Mouse (Mus musculus): ENCODE measurements around the gene Bicdl1.

Bicdl1 gene

DNA sequence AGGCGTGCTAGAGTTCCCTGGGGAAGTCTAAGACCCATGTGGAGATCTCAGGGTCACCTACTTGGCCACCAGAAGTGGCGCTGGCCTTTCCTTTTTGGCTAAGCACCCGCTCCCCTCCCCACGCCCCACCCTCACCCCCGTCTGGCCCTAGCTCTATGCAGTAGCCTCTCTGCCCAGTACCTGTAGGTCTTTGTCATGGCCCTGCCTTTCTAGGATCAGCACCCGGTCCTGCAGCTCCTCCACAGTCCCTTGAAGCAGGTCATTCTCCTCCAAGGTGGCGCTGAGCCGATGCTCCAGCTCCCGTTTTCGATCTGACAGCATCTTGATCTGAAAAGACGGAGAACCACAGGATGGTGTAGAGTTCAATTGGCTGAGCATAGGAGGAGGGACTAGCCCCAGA is 61.4 kb downstream of the Bicdl1 start:
- no peak for DNase-seq (ENCODE audit: low read depth in 1 of 2, low spot score in 2 of 2)

DNA sequence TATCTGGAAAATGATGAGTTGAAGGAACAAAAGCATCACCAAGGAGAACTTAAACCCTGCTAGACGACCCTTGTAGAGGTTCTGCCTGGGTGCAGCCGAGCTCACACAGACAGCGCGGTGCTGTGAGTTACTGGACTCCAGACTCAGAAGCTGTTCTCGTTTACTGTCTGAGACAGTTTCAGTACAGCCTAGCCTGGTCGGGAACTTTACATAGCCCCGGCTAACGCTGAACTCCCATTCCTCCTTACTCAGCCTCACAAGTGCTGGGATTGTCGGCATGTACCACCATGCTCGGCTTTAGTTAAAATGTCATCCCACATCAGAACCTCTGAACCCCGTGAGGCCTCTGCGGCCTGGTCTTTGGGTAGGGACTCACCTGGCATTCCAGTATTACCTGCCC is 62.4 kb downstream of the Bicdl1 start:
- no peak for DNase-seq (ENCODE audit: low read depth in 1 of 2, low spot score in 2 of 2)

DNA sequence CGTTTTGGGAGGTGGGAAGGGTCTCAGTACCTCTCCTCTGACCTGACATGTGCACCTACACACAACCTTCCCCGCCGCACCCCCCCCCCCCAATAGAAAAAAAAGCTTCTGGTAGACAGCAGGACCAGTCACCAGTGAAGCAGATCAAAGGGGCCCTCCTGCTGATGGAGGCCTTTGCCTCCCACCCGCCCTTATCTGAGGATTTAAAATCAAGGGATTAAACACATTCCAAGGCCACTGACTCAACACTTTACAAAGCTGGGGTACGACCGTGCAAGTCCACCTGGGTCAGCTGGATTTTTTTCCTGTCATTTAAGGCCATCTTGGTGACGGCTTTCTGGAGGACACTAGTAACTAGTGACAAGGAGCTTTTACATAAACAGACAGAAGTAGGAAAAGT is 63.5 kb downstream of the Bicdl1 start:
- DNase-seq (ENCODE audit: low read depth in 1 of 2, low spot score in 2 of 2) = no peak

DNA sequence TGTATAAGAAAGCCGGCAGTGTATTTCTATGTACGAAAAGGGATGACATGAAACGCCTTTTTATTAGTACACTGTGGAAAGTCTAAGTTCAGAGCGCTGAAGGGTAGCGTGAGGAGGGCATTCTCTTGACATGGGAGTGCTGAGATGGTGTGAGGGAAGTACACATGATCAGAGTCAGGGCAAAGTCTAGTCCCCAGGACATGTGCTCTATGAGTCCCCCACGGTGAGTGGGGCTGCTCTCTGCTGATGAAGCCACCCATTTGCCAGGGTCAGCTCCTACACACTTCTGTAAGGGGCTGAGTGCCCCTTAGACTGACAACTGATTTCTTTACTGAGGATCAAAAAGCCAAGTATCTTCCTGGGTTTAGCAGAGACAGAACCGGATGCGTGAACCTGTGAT is 64.2 kb downstream of the Bicdl1 start:
- DNase-seq (ENCODE audit: low read depth in 1 of 2, low spot score in 2 of 2) = no peak

DNA sequence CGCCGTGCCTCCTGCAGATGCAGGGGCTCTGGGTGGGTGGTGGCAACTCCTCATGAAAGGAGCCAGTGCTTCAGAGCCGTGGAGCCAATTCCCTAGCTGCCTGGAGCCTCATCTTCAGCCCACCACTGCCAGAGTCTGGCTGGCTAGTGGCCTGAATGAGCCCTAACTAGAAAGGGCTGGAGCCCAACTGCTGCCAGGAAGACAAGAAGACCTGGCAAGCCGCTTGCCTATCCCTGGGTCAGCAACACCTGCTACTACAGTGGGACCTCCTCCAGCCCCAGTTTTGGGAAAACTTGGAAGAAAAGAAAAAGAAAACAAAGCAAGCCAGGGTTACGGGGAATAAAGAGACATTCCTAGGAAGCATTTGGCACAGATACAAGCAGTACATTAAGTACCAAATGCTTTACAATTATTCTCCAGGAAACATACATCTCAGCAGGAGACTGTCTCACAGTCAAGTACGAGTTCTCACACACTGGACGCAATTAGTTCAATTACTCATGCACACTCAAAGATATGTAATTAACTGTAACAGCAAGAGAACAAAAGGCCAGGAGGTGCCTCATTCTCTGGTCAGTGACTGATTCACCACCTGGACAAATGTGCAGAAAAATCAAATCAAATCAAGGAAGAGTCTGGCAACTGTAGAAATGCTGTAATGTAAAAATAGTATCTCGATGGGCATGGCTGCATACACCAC is 64.9 kb downstream of the Bicdl1 start:
- DNase-seq (ENCODE audit: low read depth in 1 of 2, low spot score in 2 of 2) = no peak

DNA sequence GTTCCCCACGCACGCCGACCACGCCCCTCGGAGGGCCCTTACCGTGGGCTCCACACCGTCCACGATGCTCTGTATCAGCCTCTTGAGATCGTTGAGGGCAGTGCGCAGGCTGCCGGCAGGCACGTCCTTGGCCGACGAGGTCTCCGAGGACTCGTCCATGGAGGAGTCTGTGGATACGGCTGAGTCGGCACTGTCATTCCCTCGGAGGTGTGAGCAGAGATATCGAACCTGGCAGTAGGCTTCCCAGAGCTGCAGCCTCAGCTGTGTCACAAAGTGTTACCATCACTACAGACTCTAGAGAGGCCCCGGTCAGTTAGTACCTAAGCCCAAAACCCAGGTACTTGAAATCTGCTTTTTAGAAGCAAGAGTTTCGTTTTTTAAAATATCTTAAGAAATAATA is 68.8 kb downstream of the Bicdl1 start:
- DNase-seq (ENCODE audit: low read depth in 1 of 2, low spot score in 2 of 2) = no peak

DNA sequence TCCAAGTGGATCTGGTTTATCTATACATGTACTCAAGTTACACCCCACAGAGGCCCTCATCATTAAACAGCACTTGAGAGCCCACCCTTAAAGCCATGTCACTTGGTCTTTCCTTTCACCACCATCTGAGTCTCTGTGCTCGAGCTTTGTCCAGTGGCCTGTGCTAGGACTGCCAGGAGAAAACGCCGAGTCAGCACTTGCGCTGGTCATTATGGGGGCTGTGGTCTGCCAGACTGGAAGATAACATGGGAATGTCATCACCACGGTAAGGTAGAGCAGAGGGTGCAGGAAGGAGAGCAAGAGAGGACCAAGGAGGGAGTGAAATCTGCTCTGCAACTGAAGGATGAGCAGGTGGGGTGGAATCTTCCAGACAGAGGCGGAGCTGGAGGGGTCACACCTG is 73.1 kb downstream of the Bicdl1 start:
- DNase-seq (ENCODE audit: low read depth in 1 of 2, low spot score in 2 of 2) = no peak

DNA sequence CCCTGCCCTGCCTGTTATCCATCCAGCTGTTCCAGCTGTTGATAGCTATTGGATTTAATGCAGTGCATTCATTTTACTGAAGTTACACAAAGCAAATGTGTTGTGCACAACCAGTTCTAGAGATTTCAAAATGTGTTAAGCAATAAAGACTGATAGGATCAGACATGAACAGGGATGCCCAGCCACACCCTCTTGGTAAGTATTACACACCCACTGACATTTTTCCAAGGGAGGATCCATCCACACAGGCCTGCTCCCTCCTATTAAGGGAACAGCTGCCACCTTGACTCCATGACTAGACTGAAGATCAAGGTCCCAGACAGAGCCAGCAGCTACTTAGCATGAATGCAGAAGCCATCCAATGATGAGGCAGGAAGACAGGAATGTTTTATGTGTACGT is 74.2 kb downstream of the Bicdl1 start:
- DNase-seq (ENCODE audit: low read depth in 1 of 2, low spot score in 2 of 2) = no peak

DNA sequence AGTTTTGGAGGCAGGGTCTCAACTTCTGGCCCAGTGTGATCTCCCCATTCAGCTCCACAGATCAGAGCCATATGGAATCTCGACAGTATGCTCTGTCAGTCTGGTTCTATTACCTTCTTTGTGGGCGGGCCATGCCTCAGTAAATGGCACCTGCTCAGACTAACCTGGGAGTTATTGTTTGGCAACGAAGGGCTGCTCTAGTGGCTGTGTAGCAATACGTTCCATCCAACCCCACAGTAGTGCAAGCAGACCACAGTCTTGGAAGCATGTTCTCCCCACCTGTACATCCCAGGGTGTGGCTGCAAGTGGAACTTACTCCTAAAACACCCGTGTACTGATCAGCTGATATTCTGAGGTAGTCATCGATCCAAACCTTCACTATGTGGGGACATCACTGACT is 74.7 kb downstream of the Bicdl1 start:
- DNase-seq (ENCODE audit: low read depth in 1 of 2, low spot score in 2 of 2) = no peak

DNA sequence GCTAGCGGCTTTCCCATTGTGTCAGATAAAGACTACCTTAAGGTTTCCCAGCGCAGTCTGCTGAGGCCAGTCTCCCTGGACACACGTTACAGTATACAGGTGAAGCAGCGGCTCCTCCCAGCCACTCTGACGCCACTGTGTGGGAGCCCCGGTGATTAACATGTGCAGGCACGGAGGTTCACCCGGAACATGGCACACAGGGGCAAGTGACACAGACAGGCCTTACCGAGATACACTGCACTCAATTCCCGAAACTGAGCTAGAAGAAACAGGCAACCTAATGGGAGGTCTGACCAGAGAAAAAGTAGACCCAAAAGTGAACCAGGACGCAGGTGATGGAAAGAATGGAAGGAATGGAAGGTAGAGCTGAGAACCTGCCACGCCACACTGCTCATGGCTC is 77.6 kb downstream of the Bicdl1 start:
- no peak for DNase-seq (ENCODE audit: low read depth in 1 of 2, low spot score in 2 of 2)

DNA sequence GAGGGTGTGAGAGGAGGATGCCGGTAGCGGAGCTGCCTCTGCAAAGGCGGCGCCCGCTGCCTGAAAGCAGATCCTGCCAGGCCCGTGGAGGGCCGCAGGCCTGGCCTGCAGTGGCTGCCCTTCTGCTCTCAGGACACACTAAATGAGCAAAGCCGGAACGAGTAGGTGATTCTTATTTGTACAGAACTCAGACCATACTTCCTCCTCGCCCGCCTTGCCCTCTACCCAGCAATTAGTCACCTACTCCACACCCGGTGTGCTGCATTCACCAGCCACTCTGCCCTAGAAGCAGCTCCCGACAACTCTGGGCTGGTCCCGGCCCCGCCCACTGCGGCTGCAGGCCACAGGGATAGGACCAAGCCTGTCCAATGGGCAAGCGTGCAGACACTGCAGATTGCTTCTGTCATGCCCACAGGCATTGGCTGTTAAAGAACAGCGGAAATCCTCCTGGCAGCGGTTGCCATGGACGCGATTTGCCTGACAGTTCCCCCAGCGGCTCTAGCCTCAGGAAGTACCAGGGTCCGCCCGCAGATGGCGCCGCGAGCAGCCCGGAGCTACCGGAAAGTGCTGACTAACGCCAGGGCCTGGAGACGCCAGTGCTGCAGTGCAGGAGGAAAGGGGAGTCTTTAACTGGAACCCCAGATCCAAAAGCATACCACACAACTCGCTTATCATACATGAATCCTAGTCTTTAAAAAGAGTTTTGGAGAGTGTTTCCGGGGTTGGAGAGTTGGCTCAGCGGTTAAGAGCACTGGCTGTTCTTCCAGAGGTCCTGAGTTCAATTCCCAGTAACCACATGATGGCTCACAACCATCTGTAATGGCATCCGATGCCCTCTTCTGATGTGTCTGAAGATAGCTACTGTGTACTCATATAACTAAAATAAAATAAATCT is 78.5 kb downstream of the Bicdl1 start:
- DNase-seq (ENCODE audit: low read depth in 1 of 2, low spot score in 2 of 2) = peak; percentile 99

DNA sequence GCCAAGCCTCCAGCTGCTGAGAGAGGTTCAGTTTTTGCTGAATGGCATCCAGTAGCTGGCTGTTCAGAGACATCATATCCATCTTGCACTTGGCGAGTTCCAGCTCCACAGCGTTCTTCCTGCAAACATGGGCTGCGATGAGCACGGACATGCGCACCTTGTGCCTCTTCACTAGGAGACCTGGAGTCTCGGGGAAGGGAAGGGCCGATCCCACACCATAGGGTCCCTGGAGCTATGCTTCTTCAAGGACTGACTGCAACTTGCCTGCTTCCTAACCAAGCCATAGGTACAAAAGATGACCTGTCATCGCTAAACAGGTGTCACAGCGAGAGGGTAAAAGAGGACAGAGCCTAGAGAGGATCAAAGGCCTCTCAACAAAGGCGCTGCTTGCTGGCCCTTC is 79.6 kb downstream of the Bicdl1 start:
- DNase-seq (ENCODE audit: low read depth in 1 of 2, low spot score in 2 of 2) = no peak

DNA sequence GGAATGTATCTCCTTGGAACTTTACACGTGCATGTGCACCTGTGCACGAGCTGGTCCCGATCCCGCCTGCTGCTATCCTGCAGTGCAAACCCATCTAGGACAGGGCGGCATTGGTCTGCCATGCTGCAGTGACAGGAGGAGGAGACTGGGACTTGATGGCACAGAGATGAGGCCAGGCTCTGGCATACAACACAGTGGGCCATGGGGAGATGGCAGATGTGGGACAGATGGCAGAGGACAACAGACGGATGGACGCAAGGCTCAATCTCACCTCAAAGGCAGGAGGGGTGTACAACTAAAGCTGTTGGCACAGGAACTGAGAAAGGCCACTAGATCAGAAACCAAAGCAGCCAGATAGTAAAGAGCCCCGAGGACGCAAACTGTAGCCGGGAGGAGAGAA is 80.5 kb downstream of the Bicdl1 start:
- no peak for DNase-seq (ENCODE audit: low read depth in 1 of 2, low spot score in 2 of 2)

DNA sequence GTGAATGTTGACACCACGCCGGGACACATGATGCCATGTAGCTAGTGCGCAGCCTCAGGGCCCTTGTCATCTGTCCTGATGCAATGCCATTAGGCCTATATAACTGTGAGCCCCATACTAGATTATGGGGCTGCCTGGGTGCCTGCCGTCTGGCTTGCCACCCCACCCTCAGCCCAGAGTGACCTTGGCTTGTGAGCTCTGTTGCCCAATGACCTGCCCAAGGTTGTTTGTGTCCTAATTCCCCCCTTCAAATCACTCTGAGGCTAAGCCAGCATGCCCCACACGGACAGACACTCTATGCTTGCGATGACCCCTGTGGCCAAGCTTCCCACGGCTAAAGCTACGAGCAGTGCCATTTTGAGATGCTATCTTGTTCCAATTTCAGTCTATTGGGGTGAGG is 81.7 kb downstream of the Bicdl1 start:
- DNase-seq (ENCODE audit: low read depth in 1 of 2, low spot score in 2 of 2) = no peak

DNA sequence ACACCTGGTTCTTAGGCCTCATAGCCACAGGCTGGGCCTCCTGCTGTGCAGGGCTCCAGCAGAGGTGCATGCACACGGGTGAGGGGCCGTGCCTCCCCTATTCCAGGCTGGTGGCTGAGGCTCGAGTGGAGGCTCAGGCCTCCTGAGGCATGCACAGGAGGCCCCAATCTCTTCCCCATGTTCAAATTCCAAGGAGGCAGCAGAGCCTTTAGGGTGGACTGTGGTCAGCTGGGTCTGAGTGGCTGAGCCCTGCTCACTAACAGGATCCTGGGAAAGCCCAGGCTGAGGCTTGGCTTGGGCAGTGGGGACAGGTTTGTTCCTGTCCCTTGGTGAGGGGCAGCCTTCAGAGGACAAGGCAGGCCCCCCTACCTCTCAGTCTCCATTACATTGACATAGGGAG is 82.5 kb downstream of the Bicdl1 start:
- no peak for DNase-seq (ENCODE audit: low read depth in 1 of 2, low spot score in 2 of 2)

DNA sequence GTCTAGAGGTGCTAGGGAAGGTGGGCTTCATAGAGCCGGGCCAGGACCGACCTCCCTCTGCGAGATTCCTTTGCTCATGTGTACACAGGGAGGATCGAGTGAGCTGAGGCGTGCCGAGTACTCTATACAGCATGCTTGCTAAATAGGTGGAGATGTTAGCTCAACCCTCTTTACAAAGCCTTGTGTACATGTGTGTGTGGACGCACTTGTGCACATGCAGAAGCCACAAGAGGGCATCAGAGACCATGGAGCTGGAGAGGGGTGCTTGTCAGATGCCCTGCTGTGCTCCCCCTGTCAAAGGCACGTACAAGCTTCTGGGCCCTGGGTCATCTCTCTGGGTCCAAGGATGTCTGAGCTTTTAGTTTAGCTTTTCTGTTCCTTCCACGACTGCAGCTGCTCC is 87.2 kb downstream of the Bicdl1 start:
- no peak for DNase-seq (ENCODE audit: low read depth in 1 of 2, low spot score in 2 of 2)

DNA sequence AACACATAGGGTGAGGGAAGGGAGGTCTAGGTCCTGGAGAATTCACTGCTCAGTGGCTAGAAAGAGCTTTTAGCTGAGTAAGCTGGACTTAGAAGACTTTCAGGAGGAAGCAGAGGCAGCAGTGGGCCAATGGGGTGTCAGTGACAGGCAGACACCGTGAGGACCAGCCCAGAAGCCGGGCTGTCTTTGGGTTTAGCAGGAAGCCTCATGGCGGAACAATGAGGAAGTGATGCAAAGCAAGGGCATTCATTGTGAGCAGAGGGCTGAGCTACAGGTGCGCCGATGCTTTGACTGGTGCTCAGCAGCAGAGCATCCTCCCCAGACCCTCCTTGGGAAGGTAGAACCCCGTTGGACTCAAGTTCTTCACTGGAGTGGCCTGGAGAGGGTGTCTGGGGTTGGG is 95.9 kb downstream of the Bicdl1 start:
- DNase-seq (ENCODE audit: low read depth in 1 of 2, low spot score in 2 of 2) = peak; percentile 42 to 51

DNA sequence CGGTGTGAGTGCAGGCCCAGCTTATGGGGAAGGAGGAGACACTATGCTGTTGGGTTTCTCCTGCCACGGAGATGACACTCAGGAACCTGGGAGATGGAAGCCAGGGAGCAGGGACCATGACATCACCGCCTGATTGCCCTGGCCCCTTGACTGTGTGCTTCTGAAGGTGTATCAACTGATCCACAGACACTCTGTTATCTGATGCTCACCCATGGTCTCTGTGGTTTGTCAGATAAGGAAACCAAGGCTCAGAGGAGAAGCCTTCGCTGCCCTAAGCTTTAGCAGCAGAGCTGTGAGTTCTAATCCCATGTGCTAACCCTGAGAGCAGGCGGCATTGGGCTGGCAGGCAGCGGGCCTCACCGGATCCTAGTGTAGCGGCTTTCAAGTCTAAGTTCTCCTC is 97.4 kb downstream of the Bicdl1 start:
- no peak for DNase-seq (ENCODE audit: low read depth in 1 of 2, low spot score in 2 of 2)

DNA sequence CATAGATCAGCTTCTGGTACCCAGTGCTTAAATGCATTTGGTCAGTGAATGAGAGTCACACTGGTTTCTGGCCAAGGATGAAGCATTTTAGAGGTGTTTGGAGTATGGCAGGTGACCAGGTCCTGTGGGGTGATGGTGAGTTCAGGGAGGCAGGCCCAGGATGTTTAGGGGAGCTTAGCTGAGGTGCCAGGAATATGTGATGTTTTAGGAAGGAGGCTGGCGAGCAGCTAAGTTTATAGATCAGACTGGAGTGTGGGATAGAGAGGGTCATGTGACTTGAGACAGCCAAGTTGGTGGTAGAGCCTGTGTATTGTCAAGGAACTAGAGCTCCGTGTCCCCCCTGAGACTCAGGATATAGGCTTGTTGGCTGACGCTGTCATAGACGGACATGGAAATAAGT is 98.4 kb downstream of the Bicdl1 start:
- DNase-seq (ENCODE audit: low read depth in 1 of 2, low spot score in 2 of 2) = no peak

DNA sequence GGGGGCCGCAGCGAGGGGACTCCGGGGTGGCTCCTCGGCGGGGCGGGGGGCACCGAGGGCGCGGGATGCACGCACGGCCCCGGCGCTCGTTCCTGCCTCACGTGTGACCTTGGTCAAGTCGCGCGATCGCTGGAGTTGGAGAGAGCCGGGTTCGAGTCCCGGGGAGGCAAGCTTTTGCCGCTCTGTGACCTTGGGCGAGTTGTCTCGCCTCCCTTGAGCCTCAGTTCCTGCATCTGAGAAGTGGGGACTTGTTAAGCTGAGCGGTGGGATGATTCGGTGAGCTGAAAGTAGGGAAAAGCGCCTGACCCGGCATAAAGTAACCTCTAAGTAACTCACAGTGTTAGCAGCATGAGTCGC is 99.1 kb downstream of the Bicdl1 start:
- DNase-seq (ENCODE audit: low read depth in 1 of 2, low spot score in 2 of 2) = no peak

DNA sequence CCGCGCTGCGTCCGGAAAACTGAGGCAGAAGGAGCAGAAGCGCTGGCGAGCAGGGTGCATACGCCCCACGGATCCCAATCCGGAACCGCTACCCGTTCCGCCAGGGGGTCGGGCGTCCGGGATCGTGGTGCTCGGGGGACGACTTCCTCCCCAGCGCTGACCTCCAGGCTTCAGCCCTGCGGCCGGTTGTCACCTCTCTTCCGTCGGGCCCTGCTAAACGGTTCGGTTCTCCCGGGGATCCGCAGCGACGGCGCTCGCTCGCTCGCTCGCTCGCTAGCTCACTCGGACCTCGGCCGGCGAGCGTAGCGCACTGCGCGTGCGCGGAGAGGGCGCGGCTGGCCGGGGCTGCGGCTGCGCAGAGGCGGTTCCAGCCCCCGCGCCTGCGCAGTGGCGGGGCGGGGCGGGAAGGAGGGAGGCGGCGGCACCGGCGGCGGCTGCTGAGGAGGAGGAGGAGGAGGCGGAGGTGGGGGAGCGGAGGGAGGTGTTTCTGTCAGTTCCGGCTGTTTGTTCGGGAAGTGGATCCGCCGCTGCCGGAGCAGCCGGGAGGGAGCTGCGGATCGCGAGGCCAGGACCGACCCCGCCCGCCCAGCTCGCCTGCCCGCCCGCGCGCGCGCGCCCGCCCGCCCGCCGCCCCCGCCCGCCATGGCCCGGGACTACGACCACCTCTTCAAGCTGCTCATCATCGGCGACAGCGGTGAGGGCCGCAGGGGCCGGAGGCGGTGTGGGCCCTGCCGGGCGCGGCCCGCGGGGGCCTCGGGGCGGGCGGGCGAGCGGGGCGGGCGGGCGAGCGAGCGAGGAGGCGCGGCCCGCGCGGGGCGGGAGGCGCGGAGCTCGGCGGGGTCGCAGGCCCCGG is 99.7 kb downstream of the Bicdl1 start, which contains the start of gene Rab35:
Gene Rab35 (plus strand): TSS at position 404 of the 853 bp plus-strand sequence.
- DNase-seq (ENCODE audit: low read depth in 1 of 2, low spot score in 2 of 2) = peak; percentile 87 to 92

DNA sequence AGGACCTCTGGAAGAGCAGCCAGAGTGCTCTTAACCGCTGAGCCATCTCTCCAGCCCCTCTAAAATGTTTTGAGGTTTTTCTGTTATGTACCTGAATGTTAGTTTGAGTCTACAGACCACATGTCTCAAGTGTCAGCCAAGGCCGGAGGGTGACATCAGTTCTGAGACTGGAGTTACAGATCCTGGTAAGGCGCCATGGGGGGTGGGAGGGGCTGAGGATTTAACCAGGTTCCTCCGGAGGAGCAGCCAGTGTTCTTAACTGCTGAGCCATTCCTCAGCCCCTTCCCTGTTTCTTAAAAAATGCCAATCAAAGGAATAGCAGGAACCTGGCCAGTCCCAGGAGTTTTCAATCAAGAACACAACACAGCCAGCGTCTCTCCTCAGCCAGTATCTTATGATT is 101.1 kb downstream of the Bicdl1 start:
- no peak for DNase-seq (ENCODE audit: low read depth in 1 of 2, low spot score in 2 of 2)
